Mouse (Mus musculus): ENCODE results near the gene Ncam1. TPM values are rescaled to one million over a fixed set of nuclear protein-coding genes. Genes with fewer than 3 reads are reported as not detected.

Gene Ncam1
- polyA plus RNA-seq, 1 experiment from 2014 or later = 450 TPM

DNA sequence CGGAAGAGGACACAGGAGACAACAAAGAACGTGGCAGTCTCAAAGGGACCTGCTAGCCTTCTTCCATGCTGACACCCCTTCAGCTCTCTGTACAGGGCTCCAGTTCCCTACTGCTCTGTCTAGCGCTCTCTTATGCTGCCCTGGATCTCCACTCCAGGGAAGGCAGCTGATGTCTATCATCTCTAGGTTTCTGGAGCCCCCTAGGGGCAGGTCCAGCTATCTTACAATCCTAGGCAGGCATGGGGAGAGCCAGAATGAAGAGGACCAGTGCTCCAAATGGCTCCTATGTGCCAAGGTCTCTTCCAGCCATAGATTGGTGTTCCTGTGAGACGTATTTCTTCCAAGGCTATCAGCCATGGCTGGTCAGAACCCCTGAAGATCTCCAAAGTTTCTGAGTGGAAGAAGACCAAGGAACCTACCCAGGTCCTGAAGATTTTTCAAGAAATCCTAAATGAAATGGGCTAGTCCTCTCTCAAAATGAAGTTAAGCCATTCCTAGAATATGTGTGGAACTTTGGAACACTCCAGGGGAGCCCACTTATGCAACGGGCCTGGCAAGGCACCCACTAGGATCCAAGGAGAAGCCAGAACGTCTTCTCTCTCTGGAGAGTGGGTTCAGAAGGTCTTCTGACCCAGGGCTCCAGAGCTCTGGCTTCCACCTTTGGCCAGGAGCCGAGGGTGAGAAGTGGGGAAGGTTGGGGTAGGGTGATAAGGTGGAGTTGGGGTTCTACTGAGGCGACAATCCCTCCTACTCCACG lies 290.7 kb downstream of the Ncam1 start:
- WGBS = 92% methylated on average over 9 of the region's 9 CpGs
- Histone ChIP-seq H3K27ac (ENCODE audit: low read depth, low read length) (no peak overlapping the region), H3K4me3 (ENCODE audit: low read length) (no peak overlapping the region), H3K9me3 (ENCODE audit: control insufficient read depth, low read length) (no peaks in the 10 kb centered on the region), H3K9ac (ENCODE audit: low read depth, low read length) (no peak overlapping the region), H3K4me1 (ENCODE audit: control insufficient read depth, insufficient read depth, low read depth, low read length) (no peaks in the 10 kb centered on the region), H3K36me3 (ENCODE audit: control insufficient read depth, insufficient read depth, low read length) (peaks cover 52% of the 10 kb centered on the region), H3K4me2 (ENCODE audit: low read length) (no peak overlapping the region), H3K27me3 (replicated peaks; ENCODE audit: control insufficient read depth, insufficient read depth, low read length) (no peaks in the 10 kb centered on the region)
- no peak for ATAC-seq

DNA sequence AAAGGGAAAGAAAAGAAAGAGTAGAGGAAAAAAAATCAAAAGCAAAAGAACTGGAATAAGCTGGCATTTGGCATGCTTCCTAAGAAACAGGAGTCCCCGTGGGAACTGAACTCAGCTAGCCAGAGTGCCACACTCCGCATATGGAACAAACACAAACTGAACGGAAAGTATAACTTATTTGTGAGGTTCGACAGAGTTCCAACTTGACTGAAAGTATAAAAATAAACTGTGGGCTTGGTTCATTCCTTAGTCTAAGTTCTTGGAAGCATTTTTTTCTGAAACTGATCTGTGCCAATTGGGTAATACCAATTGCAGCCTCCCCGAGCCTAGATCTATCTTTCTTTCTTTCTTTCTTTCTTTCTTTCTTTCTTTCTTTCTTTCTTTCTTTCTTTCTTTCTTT lies 294.1 kb downstream of the Ncam1 start:
- Histone ChIP-seq H3K4me2 (ENCODE audit: low read length) (no peak overlapping the region), H3K27me3 (replicated peaks; ENCODE audit: control insufficient read depth, insufficient read depth, low read length) (no peaks in the 10 kb centered on the region), H3K4me1 (ENCODE audit: control insufficient read depth, insufficient read depth, low read depth, low read length) (no peaks in the 10 kb centered on the region), H3K4me3 (ENCODE audit: low read length) (no peak overlapping the region), H3K36me3 (ENCODE audit: control insufficient read depth, insufficient read depth, low read length) (peaks cover 41% of the 10 kb centered on the region), H3K9ac (ENCODE audit: low read depth, low read length) (no peak overlapping the region), H3K27ac (ENCODE audit: low read depth, low read length) (no peak overlapping the region), H3K9me3 (ENCODE audit: control insufficient read depth, low read length) (no peaks in the 10 kb centered on the region)
- ATAC-seq = no peak
- 61% methylated on average over 5 of the region's 5 CpGs for WGBS

DNA sequence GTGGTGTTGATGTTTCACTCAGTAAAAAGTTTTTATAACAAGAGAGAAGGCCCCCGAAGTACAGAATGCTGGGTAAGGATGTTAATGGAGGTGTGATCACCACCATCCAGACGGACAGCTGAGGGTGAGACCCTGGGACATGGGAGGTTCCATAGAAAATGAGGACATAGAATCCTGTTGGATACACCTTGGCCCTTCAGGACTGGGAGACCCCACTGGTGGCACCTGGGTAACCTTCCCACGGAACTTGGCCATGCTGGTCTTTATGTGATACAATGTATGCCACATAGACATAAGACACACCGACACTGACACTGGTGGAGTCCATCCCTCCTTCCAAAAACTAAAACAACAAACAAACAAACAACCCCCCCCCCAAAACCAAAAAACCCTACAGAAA lies 296.5 kb downstream of the Ncam1 start:
- WGBS = 95% methylated on average over 4 of the region's 4 CpGs
- no peaks in the 10 kb centered on the region for H3K27me3 ChIP-seq (replicated peaks; ENCODE audit: control insufficient read depth, insufficient read depth, low read length)
- no peak for ATAC-seq
- no peak overlapping the region for H3K4me2 ChIP-seq (ENCODE audit: low read length)
- peaks cover 21% of the 10 kb centered on the region for H3K36me3 ChIP-seq (ENCODE audit: control insufficient read depth, insufficient read depth, low read length)
- no peak overlapping the region for H3K27ac ChIP-seq (ENCODE audit: low read depth, low read length)
- no peaks in the 10 kb centered on the region for H3K4me1 ChIP-seq (ENCODE audit: control insufficient read depth, insufficient read depth, low read depth, low read length)
- no peaks in the 10 kb centered on the region for H3K9me3 ChIP-seq (ENCODE audit: control insufficient read depth, low read length)
- no peak overlapping the region for H3K9ac ChIP-seq (ENCODE audit: low read depth, low read length)
- H3K4me3 ChIP-seq (ENCODE audit: low read length) = no peak overlapping the region

DNA sequence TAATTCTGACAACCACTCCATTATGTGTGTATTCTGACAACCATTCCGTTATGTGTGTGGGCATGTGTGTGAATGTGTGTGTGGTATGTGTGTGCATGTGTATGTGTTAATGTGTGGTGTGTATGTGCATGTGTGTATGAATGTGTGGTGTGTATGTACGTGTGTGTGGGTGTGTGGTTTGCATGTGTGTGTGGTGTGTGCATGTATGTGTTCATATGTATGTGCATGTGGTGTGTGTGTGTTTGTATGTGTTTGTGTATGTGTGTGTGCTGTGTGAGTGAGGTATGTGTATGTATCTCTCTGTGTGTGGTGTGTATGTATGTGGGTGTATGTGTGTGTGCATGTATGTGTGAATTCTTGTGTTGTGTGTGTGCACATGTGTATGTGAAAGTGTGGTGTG lies 298.8 kb downstream of the Ncam1 start:
- no peaks in the 10 kb centered on the region for H3K4me1 ChIP-seq (ENCODE audit: control insufficient read depth, insufficient read depth, low read depth, low read length)
- H3K9me3 ChIP-seq (ENCODE audit: control insufficient read depth, low read length) = no peaks in the 10 kb centered on the region
- H3K27me3 ChIP-seq (replicated peaks; ENCODE audit: control insufficient read depth, insufficient read depth, low read length) = no peaks in the 10 kb centered on the region
- no peak overlapping the region for H3K4me3 ChIP-seq (ENCODE audit: low read length)
- 94% methylated on average over 2 of the region's 2 CpGs for WGBS
- peaks cover 8% of the 10 kb centered on the region for H3K36me3 ChIP-seq (ENCODE audit: control insufficient read depth, insufficient read depth, low read length)
- H3K27ac ChIP-seq (ENCODE audit: low read depth, low read length) = no peak overlapping the region
- no peak for ATAC-seq
- H3K9ac ChIP-seq (ENCODE audit: low read depth, low read length) = no peak overlapping the region
- H3K4me2 ChIP-seq (ENCODE audit: low read length) = no peak overlapping the region

DNA sequence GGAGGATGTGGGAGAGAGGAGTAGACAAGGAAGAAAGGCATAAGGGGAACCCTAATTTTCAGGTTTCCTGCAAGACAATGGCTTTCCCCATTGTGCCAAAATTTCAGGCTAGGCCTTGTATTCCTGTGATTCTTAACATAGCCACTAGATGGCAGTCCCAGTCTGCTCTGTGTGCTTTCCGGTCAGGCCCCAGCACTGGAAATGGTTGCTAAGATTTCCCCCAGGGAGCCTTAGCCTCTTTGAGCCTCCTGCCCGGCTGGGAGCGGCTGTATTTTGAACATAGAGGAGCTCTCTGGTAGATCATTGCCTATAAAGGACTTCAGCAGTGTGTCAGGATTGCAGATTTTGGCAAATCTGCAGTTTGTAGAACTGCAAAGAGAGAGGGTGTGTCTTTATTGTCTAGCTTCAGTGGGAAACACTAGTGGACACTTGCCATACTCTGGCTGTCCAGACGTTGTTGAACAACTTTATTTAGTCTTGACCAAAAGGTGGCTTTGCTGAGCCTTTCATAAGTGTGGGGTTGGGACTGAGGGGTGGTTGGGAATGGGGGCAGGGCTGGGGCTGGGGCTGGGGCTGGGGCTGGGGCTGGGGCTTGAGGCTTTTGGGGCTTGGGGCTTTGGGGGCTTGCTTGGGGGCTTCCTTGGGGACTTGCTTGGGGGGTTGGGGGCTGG lies 304.6 kb downstream of the Ncam1 start:
- H3K36me3 ChIP-seq (ENCODE audit: control insufficient read depth, insufficient read depth, low read length) = no peaks in the 10 kb centered on the region
- peaks cover 1% of the 10 kb centered on the region; the same call in 1 of the 2 replicates for H3K4me1 ChIP-seq (ENCODE audit: control insufficient read depth, insufficient read depth, low read depth, low read length)
- H3K27me3 ChIP-seq (replicated peaks; ENCODE audit: control insufficient read depth, insufficient read depth, low read length) = no peaks in the 10 kb centered on the region
- no peaks in the 10 kb centered on the region for H3K9me3 ChIP-seq (ENCODE audit: control insufficient read depth, low read length)
- H3K9ac ChIP-seq (ENCODE audit: low read depth, low read length) = 0 out of 2 replicates have a peak overlapping the region, but pooled peaks have one; percentile 8
- ATAC-seq = peak; percentile 83
- no peak overlapping the region for H3K27ac ChIP-seq (ENCODE audit: low read depth, low read length)
- H3K4me2 ChIP-seq (ENCODE audit: low read length) = no peak overlapping the region
- no peak overlapping the region for H3K4me3 ChIP-seq (ENCODE audit: low read length)
- WGBS = 2% methylated on average over 4 of the region's 4 CpGs

DNA sequence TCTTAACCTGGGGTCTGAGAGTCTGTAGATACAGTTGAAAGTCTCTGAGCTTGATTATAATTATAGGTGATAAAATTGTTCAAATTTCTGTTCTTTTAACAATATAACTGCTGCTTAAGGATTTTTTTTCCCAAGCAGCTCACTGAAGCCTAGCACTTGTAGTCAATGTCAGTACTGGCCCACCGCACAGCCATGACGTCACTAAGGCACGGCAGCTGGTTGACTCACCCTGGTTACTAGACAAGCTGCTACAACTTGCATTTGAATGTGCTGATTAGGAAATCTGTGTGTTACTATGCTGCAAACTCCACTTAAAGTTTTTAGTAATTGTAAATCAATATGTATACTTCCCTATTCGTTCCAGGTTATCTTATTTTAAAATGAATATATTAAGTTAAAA lies 308.1 kb downstream of the Ncam1 start:
- no peak overlapping the region for H3K9ac ChIP-seq (ENCODE audit: low read depth, low read length)
- H3K4me1 ChIP-seq (ENCODE audit: control insufficient read depth, insufficient read depth, low read depth, low read length) = peaks cover 10% of the 10 kb centered on the region
- H3K4me3 ChIP-seq (ENCODE audit: low read length) = no peak overlapping the region
- H3K27me3 ChIP-seq (replicated peaks; ENCODE audit: control insufficient read depth, insufficient read depth, low read length) = peaks cover 4% of the 10 kb centered on the region; the same call in 1 of the 2 replicates
- H3K27ac ChIP-seq (ENCODE audit: low read depth, low read length) = no peak overlapping the region
- no peak for ATAC-seq
- H3K36me3 ChIP-seq (ENCODE audit: control insufficient read depth, insufficient read depth, low read length) = no peaks in the 10 kb centered on the region
- H3K9me3 ChIP-seq (ENCODE audit: control insufficient read depth, low read length) = no peaks in the 10 kb centered on the region
- 83% methylated on average over 4 of the region's 4 CpGs for WGBS
- no peak overlapping the region for H3K4me2 ChIP-seq (ENCODE audit: low read length)

DNA sequence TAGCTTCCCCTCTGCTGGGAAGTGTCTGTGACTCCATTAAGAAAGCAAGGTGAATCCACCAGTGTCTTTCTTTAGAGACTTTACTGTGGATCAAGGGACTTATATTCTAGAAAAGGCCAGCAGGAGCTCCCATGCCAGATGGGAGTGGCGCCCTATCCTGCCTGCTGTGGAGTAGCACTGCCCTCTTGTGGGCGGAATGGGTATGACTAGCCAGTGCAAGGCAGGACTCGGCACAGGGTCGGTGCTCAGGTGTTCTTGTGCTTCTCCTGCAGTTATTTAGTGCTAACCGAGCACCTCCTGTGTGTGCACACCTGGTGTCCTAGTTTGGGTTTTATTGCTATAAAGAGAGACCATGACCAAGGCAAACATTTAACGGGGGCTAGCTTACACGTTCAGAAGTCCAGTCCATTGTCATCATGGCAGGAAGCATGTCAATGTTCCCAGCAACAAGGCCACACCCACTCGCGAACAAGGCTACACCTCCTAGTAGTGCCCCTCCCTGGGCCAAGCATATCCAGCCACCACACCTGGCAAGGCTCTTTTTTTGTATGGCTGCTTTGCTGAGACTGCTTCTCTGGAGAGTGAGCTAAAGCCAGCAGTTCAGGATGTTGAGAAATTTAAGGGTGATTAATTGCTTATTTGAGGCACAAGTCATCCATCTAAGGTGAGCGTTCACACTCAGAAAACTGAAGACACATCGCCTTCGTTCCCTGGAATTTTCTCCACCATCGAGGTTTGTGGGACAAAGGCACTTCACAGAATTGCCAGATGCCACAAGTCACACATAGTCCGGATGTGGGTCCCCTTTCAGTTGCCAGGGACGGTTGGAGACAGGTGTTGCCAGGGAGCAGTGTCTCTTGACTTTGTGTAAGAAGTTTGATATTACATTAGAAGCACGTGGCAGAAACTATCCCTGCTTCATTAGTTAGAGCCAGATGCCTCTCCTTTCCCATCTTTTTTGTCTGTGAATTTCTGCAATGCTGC lies 309.5 kb downstream of the Ncam1 start:
- no peaks in the 10 kb centered on the region for H3K9me3 ChIP-seq (ENCODE audit: control insufficient read depth, low read length)
- H3K4me3 ChIP-seq (ENCODE audit: low read length) = no peak overlapping the region
- no peak overlapping the region for H3K27ac ChIP-seq (ENCODE audit: low read depth, low read length)
- H3K9ac ChIP-seq (ENCODE audit: low read depth, low read length) = peak overlapping the region; percentile 39; the same call in 1 of the 2 replicates
- 35% methylated on average over 16 of the region's 16 CpGs for WGBS
- peak; percentile 65 for ATAC-seq
- H3K4me1 ChIP-seq (ENCODE audit: control insufficient read depth, insufficient read depth, low read depth, low read length) = peaks cover 13% of the 10 kb centered on the region
- H3K36me3 ChIP-seq (ENCODE audit: control insufficient read depth, insufficient read depth, low read length) = no peaks in the 10 kb centered on the region
- peaks cover 4% of the 10 kb centered on the region; the same call in 1 of the 2 replicates for H3K27me3 ChIP-seq (replicated peaks; ENCODE audit: control insufficient read depth, insufficient read depth, low read length)
- H3K4me2 ChIP-seq (ENCODE audit: low read length) = peak overlapping the region; percentile 41

DNA sequence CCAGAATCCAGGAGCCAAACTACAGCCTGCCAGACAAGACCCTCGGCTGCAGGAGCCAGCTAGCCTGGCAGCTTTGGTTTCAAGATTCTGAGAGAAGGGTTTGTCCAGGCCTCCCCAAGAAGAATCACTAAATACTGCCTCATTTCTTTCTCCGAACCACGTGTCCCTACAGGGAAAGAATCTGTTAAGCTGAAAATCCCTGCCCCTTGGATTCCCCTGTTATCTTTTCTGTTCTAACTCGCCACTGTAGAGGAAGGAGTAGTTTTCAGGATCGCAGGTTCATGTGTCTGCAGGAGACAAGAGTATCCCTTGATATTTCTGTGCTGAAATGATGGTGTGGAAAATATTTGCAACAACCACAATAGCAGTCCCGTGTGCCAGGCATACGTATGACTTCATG lies 310.5 kb downstream of the Ncam1 start:
- Histone ChIP-seq H3K27ac (ENCODE audit: low read depth, low read length) (no peak overlapping the region), H3K9ac (ENCODE audit: low read depth, low read length) (no peak overlapping the region), H3K4me3 (ENCODE audit: low read length) (no peak overlapping the region), H3K4me2 (ENCODE audit: low read length) (no peak overlapping the region), H3K27me3 (replicated peaks; ENCODE audit: control insufficient read depth, insufficient read depth, low read length) (peaks cover 4% of the 10 kb centered on the region; the same call in 1 of the 2 replicates), H3K36me3 (ENCODE audit: control insufficient read depth, insufficient read depth, low read length) (no peaks in the 10 kb centered on the region), H3K9me3 (ENCODE audit: control insufficient read depth, low read length) (no peaks in the 10 kb centered on the region), H3K4me1 (ENCODE audit: control insufficient read depth, insufficient read depth, low read depth, low read length) (peaks cover 13% of the 10 kb centered on the region)
- 84% methylated on average over 7 of the region's 7 CpGs for WGBS
- no peak for ATAC-seq

DNA sequence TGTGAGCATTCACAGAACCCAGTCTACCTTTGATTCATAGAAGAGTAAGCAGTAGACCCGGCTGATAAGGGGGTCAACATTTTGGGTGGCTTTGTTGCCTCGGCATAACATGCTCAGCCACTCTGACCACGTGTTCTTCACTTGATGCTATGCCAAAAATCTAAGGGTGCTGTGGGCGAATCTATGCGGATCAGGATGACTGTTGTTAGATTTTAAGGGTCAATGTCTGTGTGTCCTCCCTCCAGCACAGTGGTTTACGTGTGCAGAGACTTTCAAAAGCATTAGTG lies 311.1 kb downstream of the Ncam1 start:
- no peak overlapping the region for H3K4me3 ChIP-seq (ENCODE audit: low read length)
- peaks cover 4% of the 10 kb centered on the region; the same call in 1 of the 2 replicates for H3K27me3 ChIP-seq (replicated peaks; ENCODE audit: control insufficient read depth, insufficient read depth, low read length)
- no peak for ATAC-seq
- no peak overlapping the region for H3K27ac ChIP-seq (ENCODE audit: low read depth, low read length)
- H3K4me2 ChIP-seq (ENCODE audit: low read length) = no peak overlapping the region
- H3K36me3 ChIP-seq (ENCODE audit: control insufficient read depth, insufficient read depth, low read length) = no peaks in the 10 kb centered on the region
- WGBS = 90% methylated on average over 6 of the region's 6 CpGs
- no peak overlapping the region for H3K9ac ChIP-seq (ENCODE audit: low read depth, low read length)
- no peaks in the 10 kb centered on the region for H3K9me3 ChIP-seq (ENCODE audit: control insufficient read depth, low read length)
- H3K4me1 ChIP-seq (ENCODE audit: control insufficient read depth, insufficient read depth, low read depth, low read length) = peaks cover 13% of the 10 kb centered on the region
